Mouse (Mus musculus) cerebellum, adult 8-10 months (tissue): ENCODE data around the gene Ifih1.

Experiments
- DNase-seq: peaks from one replicate; pipeline ENCODE4 v3.0.0; 2022

Gene Ifih1

DNA sequence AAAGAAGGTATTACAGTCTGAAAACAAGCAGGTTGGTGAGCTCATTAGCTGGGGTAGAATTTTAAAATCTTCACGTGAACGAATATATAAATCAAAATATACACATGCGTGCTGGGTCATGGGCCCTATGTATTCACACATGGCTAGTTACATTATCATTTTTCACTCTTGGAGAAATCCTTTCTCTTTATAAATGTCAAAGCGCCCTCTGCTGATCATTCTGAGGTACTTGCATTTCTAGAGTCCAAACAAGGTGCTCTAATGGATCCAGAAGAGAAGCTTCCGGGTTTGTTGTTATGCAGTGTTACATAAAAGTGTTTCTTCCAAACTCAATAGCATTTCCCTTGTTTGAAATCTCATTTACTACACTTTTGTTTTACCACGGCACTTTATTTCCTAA is 15.6 kb downstream of the Ifih1 start:
- no peak for DNase-seq

DNA sequence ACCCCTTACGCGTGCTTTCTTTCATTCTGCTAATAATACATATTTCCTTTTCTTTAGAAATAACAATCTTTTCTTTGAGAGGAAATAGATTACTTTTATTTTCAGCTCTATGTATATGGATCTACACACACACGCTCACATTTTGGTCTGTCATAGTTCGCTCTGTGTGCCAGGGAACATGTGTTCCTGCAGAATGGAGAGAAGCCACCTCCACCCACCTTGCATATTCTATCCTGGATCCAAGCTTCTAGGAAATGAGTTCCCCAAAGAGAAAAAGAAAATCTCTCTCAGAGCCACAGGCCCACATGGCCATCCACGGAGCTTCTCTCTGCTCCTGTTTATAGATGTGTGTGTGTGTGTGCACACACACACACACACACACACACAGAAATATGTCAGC is 17.7 kb downstream of the Ifih1 start:
- no peak for DNase-seq

DNA sequence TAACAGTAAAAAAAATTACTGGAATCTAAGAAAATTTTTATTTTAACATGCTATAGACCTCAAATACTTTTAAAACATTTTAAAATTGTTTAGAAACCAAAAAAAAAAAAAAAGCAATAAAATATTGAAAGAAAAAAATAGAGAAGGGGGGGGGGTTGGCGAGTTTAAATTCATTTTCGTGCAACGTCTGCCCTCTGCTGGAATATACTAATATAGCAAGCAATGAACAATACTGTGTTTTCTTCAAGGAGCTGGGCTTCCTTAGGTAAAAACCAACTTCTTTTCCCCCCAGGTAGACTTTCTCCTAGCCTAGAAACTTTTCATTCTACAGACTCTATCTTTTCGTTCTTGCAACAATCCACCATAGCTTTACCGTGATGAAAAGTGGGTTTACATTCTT is 18.3 kb downstream of the Ifih1 start:
- DNase-seq: no peak

DNA sequence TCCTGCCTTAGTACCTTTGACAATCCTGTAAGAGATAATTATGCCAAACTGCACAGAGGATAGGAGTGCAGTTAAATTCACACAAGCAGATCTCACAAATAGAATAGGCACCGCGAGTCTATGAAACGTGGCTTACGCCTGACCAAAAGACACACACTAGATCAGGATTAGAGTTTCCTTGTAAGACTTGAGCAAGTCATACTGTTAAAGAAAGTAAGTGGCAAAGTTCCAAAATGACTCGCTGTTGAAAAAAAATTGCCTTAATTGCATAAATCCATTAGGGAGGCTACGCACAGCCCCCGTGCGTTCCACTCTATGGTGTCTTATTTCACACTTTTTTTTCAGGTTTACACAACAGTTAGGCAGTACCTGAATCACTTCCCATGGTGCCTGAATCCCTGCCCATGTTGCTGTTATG is 23.0 kb downstream of the Ifih1 start:
- no peak for DNase-seq

DNA sequence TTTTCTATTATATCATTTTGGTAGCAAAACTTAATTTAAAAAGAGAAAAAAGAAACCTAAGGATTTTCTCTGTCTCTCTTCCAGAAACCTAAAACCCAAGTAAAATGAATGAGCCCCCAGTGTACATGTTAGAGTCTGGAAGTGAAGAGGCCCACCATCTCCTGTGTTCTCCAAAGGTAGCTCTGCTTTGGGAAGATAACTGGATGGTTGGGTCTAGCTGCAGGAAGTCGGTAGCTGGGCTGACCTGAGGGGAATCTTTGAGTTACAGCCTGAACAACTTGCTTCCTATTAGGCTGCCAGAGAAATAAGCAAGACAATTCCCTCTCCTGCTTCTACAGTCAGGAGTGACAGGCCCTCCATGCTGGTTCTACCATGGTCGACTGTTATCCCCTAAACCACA is 26.4 kb downstream of the Ifih1 start:
- no peak for DNase-seq

DNA sequence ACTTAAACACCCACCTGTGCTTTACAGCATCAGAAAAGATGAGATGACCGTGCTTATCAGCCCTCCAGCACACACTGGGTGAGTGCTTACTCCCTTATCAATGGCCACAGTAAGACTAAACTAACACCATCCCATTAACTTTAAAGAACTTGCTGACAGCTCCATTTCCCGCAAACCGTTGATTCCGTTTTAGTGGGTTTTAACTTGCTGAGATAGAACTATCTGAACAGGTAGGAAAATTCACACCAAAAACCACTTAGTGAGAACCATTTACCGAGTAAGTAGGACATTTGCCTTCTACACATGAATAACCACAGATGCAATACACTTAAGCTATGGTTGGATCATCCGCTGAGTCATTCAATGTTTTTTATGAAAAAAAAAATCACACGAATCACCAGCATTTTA is 27.1 kb downstream of the Ifih1 start:
- DNase-seq: no peak

DNA sequence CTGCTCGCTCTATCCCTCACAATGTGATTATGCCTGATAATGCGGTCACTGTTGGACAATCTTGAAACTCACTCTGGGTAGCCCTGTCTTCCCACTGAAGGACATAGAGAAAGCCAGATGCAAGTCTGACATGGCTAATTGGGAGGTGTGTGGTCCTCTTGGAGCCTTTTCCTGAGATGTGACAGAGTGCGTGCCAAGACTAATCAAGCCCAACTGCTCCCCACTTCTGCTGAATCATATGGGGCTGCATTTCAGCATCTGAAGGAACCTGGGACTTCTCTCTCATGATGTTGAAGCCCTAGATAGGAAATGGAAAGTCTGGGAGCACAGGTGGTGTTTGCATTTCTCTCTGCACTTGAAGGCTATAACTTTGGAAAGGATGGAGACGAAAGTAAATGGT is 32.9 kb downstream of the Ifih1 start:
- DNase-seq: no peak

DNA sequence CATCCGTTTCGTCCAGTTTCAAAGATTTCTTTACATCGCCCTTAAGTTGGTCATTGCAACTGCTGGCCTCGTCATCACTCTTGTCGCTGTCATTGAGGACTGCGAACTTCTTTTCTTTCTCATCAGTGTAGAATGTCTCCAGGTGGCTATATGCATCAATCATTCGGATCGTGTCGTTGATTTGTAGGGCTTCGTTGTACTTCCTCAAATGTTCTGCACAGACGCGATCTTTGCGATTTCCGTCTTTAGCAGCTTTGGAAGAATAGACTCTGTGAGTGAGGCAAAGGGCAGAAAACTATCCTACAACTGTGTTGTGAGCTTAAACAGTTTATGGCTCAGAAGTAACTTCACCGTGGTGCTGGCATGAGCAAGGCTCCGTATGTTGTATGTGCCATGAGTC is 39.9 kb downstream of the Ifih1 start:
- DNase-seq: no peak

DNA sequence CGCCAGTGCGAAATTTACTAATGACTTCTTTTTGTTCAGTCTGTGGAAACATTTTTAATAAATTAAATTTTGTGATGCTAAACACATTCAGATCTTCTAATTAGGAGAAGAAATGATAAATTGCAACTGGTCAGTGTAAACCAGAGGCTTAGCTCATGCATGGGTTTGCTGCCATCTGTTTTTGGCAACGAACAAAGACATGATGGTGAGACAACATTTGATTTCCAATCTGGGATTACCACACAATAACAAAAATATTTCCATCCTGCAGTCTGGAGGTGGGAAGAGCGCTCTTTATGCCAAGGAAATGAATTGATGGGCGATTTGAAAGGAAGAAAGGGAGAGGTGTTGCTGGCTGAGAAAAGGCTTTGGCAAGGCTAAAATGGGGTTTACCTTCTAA is 42.5 kb downstream of the Ifih1 start:
- DNase-seq: no peak

DNA sequence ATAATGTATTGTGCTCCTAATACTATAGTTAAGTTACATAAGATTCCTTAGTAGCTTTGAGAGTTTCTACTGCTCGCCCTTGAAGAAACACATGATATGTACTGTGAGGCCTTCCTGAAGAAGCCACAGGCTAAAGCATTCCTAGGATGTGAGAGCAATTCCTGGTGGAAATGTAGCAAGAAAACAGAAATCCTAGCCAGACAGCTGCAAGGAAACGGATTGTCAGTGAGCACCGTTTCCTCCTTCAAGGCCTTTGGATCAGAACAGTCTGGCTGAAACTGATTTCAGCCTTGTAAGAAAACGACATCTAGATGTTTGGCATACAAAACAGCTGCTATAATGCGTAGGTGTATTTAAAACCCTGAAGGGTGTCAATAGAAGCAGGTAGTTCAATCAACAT is 49.5 kb downstream of the Ifih1 start:
- DNase-seq: no peak

DNA sequence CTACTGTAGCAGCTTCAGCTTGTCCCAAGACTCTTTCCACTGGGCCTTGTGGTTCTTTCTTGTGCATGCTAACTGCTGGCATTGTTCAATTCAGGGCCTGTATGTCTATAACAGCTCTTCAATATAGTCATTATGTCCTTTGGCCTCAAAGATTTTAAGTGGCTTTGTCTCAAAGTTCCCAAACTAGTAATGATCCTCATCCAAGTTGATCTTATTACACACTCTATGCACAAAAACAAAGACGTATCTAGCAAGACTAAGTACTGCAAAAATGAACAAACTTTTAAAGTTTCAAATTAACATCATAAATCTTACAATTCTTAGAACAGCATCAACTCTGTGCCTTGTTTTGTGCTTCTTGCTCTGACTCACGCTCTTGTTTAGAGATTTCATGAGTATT is 51.6 kb downstream of the Ifih1 start:
- no peak for DNase-seq

DNA sequence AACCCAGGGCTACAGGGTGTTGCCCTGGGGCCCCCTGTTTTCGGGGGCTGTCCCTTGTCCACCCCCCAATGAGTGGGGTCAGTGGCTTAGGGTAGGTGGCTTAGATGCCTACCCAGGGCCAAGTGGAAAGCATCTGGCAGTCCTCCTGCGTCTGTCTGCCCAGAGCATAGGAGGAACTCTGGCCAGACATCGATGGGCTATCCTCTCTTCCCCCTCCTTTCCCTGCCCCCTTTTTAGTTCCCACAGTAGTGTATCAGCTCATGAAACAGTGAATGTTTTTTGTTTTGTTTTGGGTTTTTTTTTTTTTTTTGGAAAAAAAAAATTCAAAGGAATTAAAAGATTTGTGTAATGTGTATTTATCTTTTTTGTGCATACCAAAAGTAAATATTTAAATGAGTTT is 54.5 kb downstream of the Ifih1 start:
- no peak for DNase-seq

DNA sequence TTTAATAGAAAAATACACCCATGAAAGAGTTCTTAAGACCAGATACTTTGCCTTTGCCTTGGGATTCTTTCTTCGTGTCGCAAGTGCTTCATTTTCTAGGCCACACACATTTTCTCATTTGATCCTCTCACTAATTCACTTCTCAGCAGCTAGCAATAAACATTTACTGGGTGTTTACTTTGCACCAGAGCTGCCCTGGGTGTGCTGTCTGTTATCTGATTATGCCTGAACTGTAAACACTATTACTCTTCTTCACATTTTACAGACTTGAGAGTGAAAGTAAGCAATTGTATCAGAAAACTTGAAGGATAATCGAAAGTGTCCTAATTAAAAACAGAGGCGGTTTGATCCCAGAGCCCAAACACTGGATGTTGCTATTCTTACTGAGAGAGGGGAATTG is 56.7 kb downstream of the Ifih1 start:
- DNase-seq: no peak

DNA sequence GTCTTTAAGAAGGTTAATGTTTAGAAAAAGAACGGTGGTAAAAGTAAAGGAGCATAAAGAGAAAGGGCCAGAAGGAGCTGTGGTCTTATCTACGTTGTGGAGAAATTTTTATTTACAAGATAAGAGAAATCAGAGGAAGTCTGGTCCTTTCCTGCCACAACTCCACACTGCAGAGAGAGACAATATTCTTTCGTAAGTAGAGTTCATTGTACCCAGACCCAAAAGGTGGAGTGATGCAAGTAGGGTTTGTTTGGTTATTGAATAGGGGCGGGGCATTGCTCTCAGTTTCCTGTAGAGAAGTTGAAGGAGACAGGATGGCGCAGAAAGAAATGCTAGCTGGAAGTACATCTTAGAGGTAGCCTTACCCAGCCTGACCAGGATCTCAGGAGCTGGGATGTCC is 60.3 kb downstream of the Ifih1 start:
- no peak for DNase-seq

DNA sequence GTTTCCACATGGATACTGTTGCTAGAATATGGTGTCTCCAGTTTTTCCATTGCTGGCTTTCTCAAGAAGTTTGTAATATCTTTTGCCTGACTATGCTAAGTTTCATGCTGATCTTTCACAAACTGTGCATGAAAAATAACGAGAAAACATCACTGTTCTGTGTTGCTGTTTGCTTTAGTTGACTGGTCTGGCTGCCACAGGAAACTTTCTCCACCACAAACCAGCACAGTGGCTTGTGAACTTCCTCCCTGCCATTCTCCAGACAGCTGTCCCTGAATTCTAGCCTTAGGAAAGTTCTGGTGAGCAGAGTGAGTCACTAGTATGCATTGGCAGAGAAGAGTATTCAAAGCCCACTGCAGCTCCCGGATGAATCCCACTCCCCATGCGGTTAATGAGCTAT is 71.1 kb downstream of the Ifih1 start:
- DNase-seq: no peak

DNA sequence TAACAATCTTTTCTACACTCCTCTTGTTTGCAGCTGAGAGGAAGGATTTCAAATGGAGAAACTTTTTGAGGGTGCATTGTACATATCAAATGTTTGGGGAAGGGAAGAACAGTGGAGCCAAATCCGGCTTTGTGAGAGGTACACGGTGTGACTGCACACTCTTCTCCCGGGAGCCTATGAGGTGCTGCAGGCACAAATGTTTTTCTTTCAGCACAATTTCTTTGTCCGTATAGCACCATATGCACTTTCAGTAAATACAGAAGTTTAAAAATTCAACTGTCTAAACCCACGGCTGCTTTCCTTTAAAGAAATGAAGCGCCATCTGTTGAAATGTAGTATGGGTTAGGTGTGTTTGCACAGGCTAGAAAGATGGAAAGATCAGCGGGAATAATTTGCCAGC is 71.8 kb downstream of the Ifih1 start:
- DNase-seq: no peak

DNA sequence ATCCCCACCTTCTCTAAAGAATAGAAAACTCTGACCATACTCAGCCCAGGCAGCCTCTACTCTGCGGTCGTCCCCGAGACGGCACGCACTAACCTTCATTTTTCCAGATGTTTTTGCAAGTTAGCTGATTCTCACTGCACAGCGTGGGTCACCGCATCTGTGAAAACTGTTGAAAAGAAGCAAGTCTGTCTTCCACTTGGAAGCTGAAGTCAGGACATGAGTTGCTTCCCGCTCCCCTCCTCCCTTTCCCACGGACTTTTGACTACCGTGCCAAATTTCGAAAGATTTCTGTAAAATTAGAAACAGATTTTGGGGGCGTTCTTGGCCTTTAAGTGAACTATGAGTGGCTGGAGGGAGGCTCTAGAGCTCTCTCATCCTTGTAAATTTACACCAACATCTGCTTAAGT is 72.3 kb downstream of the Ifih1 start, which contains the start of gene Fap:
TSS of gene Fap (minus strand) at position 323 of the 407 bp plus-strand sequence.
- DNase-seq: no peak

DNA sequence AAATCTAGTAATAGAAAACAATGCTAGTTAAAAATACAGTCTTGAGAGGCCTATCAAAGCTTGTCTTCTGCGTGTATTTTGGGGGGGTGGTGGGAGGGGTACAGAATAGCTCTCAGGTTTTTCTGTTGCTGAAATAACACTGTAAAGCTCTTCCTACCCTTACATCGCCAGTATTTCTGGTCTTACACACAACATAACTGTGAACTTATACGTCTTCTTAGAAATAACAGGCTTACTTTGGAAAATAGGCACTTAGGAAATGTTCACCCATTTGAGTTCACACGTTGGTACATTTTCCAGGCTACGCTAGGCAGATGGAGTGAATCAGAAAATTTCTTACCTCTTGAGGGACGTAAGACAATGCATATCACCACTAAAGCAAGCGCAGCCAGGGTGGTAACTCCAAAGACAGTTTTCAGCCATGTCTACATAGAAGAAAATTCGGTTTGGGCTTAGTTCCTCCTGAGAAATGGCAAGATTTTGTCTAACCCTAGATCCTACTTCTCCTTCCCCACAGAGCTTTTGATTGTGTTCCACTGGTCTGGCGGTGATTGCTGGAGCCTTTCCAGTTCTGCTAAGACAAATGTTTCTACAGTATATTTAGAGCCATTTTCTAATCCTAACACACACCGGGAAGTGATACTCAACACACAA is 72.8 kb downstream of the Ifih1 start:
- DNase-seq: no peak

DNA sequence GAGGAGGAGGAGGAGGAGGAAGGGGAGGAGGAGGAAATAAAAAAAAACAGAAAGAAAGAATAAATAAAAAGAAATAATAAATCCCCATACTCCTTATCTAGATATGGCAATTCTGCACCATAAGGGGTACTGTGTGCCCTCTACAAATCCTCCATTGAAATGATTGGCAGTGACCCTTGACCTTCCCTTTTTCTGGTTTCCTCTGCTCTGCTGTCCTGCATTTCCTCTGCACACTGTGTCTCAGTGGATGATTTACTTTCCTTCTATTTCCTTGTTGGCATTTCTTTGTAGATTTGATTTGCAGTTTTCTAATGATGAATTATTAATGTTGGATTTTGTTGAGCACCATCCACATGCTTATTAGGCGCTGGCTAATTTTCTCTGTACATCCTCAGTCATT is 81.4 kb downstream of the Ifih1 start:
- no peak for DNase-seq

DNA sequence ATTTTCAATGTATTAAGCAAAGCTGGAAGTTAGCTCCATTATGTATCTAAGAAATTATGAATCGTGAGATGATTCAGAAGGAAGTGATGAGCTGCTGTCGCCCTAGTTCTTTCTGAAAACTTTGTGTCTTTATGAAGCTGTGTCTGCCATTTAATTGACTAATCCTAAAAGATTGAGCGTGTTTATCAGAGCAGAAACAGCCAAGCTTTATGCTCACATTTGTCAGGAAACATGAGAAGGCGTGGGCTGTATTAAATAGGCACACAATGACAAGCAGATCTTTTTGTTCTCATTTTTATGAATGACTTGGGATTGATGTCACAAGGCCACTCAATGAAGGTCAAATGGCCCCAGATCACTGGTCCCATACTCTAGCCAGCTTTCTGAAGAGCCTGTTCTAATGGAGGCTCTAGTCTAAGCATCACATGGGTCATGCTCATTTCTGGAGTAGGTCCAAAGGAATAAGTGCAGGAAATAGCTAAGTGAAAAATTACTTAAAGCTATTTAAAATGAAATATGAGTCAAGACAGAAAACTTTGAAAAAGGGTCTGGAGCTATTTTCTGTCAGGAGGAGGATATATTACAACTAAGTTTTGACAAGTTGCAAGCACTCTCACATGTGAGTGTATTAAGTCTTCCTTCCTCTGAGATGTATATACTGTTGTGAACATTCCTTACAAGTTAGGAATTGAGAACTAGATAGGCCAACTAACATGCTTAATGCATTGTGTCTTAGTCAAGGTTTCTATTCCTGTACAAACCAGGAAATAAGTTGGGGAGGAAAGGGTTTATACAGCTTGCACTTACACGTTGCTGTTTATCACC is 83.2 kb downstream of the Ifih1 start:
- DNase-seq: no peak

DNA sequence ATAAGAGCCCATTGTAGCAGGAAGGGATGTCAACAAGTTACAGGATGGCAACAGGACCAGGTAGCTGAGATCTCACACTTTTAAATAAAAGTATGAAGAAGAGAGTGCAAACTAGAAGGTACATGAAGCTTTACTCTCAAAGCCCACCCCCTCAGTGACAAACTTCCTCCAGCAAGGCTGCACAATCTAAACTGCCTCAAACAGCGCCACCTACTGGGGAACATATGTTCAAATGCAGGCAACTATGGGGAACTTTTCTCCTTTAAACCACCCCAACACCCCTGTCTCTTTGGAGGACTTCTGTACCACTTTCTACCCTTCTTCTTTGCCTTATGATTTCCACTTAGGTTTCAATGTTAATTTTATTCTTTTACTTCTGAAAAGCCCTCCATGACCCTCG is 88.6 kb downstream of the Ifih1 start:
- DNase-seq: no peak

DNA sequence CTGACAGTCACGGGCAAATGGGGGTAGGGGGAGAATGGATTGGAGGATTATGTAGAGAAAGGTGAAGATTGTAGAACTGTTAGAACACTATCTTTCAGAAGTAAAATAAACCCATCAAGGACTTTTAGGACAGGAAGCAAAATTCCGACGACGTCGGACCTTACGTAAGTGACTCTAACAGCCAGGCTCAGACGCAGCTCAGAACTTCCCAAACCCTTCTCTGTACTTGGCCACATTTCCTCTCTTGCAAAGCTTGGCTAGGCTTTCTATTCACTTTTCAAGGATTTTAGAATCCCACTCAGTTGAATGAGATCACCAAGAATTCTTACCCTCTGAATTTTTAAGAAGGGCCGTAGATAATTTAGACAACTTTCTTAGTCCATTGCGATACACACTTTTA is 89.7 kb downstream of the Ifih1 start:
- no peak for DNase-seq

DNA sequence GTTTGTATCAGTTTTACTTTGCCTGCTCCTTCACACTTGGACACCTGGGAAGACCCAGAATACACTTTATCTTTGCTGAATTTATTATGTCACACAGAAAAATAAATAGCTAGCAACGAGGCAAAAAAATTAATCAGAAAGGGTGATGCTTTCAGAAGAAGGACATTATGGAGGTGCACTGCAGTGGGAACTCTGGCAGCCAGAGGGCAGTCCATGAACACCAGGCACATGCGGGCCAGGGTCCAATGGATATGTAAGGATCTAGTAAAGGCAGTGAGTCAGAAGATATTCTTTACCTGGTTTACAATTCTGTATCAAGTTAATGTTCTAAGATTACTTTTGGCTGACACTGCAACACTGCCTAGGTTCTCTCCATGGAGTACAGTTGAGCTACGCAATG is 96.4 kb downstream of the Ifih1 start:
- no peak for DNase-seq

DNA sequence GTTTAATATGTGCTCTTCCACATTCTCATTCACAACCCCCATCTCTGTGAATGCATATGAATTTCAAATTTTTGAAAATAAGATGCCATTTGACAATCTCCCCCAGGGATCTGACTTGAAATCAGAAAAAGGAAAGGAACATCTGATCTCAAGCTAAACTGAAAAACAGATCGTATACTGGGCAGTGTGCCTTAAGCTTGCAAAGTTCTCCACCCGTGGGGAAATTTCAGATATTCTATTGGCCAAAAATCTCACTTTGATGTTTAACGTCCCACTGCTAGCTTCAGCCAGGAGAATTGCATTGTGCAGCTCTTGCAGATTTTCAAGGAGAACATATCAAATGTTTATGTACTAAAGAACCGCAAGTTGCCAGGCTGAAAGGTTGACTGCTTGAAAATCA is 96.9 kb downstream of the Ifih1 start:
- no peak for DNase-seq

DNA sequence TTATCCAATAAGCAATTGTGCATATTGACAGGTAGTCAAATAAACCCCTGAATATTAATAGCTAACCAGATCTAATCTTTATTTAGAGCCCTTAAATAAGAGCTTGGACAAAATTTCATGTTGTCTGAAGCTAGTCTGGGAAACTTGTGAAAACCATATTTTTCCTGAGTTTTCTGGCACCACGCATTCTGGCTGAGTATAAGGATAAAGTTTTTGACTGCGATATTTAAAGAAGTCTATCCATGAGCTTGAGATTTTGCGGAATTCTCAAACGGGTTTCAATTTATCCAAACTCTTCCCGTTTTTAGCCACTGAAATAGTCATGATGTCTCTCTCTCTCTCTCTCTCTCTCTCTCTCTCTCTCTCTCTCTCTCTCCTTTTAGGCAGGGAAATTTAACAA is 98.0 kb downstream of the Ifih1 start:
- no peak for DNase-seq
